Mouse (Mus musculus): ENCODE results near the gene Carhsp1. TPM values are rescaled to one million over a fixed set of nuclear protein-coding genes. Genes with fewer than 3 reads are reported as not detected.

Gene Carhsp1
- polyA plus RNA-seq, 1 experiment = 62.6 TPM

GRCm38 (mm10) chr16:8676800-8677199, 4.8 kb upstream of the Carhsp1 start:
- WGBS = 51% methylated on average over 4 of the region's 4 CpGs
- DNase-seq (ENCODE audit: low read depth, low spot score) = no peak

DNA sequence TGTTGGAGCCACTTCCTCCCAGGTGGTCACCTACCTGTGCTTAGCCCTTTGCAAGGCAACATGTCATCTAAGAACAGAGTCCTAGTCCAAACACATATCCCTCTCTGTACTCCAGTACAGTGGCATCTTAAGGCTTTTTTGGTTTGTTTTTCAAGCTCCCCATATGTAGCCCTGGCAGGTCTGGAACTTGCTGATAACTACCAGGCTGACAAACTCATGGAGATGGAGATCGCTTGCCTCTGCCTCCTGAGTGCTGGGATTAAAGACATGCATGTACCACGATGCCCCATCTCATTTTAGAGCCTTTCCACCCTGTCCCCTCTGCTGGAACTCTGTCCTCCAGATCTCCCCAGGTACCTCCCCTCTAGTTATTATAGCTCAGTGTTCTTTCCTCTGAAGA, 4.3 kb upstream of the Carhsp1 start:
- WGBS = 82% methylated on average over 2 of the region's 2 CpGs
- no peak for DNase-seq (ENCODE audit: low read depth, low spot score)

DNA sequence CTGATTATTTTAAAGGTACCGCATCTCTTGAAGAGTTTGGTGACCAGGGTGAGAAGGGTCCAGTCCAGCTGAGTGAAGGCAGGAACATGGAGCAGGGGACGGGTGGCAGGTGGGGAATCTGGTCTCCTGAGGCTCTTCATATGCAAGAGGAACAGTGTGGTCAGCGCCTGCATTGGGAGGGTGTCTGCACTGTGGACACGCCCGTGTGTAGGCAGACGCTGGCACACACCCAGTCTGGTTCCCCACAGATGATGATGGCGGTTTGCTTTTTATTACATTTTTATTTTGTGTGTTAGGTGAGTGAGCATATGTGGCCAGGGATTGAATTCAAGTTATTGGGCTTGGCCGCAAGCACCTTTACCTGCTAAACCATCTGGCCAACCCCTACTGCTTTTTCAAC, 3.6 kb upstream of the Carhsp1 start:
- WGBS = 40% methylated on average over 8 of the region's 8 CpGs
- no peak for DNase-seq (ENCODE audit: low read depth, low spot score)

DNA sequence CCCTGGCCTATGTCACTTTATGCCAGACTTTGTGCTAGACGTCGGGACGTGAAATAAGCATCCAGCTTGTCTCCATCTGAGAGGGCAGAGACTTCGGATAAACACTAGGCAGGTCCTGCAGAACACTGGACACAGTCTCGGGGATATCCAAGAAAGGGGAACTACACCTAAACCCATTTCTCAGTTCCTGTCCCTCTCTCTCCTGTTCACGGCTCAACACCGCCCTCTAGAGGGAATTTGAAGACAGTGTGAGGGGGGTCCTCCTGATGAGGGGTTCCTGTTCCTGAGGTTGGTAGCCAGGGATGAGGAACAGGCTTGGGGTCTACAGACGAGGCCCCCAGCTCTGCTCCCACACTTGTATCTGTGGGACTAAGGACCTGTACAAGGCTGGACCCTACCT, 2.2 kb upstream of the Carhsp1 start:
- DNase-seq (ENCODE audit: low read depth, low spot score) = no peak
- WGBS = 7% methylated on average over 8 of the region's 8 CpGs

DNA sequence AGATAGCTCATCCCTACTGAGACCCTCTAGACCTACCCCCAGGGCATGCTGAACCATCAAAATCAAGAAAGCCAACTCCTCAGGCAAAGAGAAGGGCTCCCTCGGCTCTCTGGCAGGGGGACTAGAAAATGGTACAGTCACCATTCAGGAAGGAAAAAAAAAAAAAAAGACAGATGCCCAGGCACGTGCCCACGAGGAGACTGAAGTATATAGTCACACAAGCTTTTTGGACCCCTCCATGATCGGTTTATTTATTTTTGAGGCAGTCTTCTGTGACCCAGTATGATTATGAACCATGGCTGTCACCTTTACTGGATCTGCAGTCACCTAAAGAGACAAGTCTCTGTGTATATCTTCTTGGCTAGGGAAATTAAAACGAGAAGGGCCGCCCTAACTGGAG, 1.4 kb upstream of the Carhsp1 start:
- WGBS = 58% methylated on average over 6 of the region's 6 CpGs

GRCm38 (mm10) chr16:8672811-8673210, 856 bp upstream of the Carhsp1 start:
- no peak for DNase-seq (ENCODE audit: low read depth, low spot score)

More for the DNA sequence above, 1.4 kb upstream of the Carhsp1 start:
- no peak for DNase-seq (ENCODE audit: low read depth, low spot score)

DNA sequence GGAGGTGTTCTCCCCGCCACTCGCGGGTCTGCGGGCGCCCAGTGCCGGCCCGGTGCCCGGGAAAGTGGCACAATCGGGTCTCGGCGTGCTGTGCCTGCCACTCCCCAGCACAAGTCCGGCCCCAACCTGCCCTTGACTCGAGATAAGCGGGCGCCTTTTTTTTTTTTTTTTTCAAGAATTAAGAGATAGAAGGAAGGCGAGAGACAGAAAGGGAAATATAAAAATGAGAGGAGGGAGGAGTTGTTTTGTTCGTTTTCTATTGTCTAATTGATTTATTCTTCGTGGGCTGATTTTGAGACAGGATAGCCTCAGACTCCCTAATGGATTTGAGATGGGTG, 364 bp upstream of the Carhsp1 start:
- WGBS = 1% methylated on average over 18 of the region's 18 CpGs
- DNase-seq (ENCODE audit: low read depth, low spot score) = no peak

GRCm38 (mm10) chr16:8670041-8671035, 1.6 kb downstream of the Carhsp1 start:
- 19% methylated on average over 14 of the region's 15 CpGs for WGBS
- DNase-seq (ENCODE audit: low read depth, low spot score) = no peak

GRCm38 (mm10) chr16:8669432-8669831, 2.5 kb downstream of the Carhsp1 start:
- WGBS = 71% methylated on average over 5 of the region's 5 CpGs
- DNase-seq (ENCODE audit: low read depth, low spot score) = no peak

- WGBS = 83% methylated on average over 2 of the region's 2 CpGs
- no peak for DNase-seq (ENCODE audit: low read depth, low spot score)
Observed at GRCm38 (mm10) chr16:8668386-8668785, 3.6 kb downstream of the Carhsp1 start.

- DNase-seq (ENCODE audit: low read depth, low spot score) = no peak
- 45% methylated on average over 4 of the region's 4 CpGs for WGBS
Observed at GRCm38 (mm10) chr16:8667814-8668213, 4.1 kb downstream of the Carhsp1 start.

DNA sequence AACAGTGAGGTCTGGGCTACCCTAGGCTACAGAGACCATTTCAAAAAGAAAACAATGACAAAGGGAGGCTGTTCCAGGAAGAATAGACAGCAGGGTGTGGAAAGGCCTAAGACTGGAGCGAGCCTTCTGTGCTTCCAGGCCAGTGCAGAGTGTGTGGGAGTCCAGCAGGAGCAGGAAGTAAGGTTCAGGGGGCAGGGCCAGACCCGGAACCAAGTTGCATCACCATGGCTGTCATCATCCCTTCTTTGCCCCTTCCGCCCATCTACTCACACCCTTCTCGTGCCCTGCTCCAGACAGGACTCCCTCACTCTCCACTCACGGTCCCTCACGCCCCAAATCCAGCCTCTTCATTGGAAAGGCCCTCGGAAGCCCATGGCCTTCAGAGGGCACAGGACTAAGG, 4.7 kb downstream of the Carhsp1 start:
- WGBS = 49% methylated on average over 7 of the region's 7 CpGs
- DNase-seq (ENCODE audit: low read depth, low spot score) = no peak

DNA sequence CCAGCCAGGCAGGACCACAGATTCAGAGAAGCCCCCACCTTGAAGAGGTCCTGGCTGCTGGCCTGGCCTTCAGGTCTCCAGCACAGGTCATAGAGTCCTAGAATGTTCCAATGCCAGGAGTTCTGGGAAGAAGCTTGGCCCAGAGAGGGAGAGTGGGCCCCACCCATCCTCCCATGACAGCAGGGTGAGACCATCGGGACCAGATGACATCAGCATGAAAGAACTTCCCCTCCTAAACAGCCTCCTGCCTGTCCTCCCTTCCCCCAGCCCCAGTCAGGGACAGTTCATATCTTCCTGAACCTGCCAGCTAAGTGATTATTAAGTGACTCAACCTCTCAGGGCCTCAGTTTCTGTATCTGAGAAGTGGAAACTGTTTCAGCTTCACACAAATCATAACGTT, 5.5 kb downstream of the Carhsp1 start:
- DNase-seq (ENCODE audit: low read depth, low spot score) = no peak
- 19% methylated on average over 2 of the region's 2 CpGs for WGBS

- 59% methylated on average over 5 of the region's 5 CpGs for WGBS
- no peak for DNase-seq (ENCODE audit: low read depth, low spot score)
Observed at GRCm38 (mm10) chr16:8665367-8665766, 6.6 kb downstream of the Carhsp1 start.

GRCm38 (mm10) chr16:8663606-8664539, 8.1 kb downstream of the Carhsp1 start:
- DNase-seq (ENCODE audit: low read depth, low spot score) = no peak
- WGBS = 80% methylated on average over 24 of the region's 24 CpGs

- WGBS = 54% methylated on average over 2 of the region's 2 CpGs
- no peak for DNase-seq (ENCODE audit: low read depth, low spot score)
Observed at GRCm38 (mm10) chr16:8663022-8663421, 8.9 kb downstream of the Carhsp1 start.

GRCm38 (mm10) chr16:8658764-8659163, 13.2 kb downstream of the Carhsp1 start:
- WGBS = 93% methylated on average over 4 of the region's 4 CpGs
- DNase-seq (ENCODE audit: low read depth, low spot score) = no peak

- DNase-seq (ENCODE audit: low read depth, low spot score) = no peak
- WGBS = 81% methylated on average over 4 of the region's 4 CpGs
Observed at GRCm38 (mm10) chr16:8658349-8658748, 13.6 kb downstream of the Carhsp1 start.

- WGBS = 93% methylated on average over 2 of the region's 2 CpGs
- no peak for DNase-seq (ENCODE audit: low read depth, low spot score)
Observed at GRCm38 (mm10) chr16:8656256-8656655, 15.7 kb downstream of the Carhsp1 start.

GRCm38 (mm10) chr16:8655599-8655998, 16.4 kb downstream of the Carhsp1 start:
- DNase-seq (ENCODE audit: low read depth, low spot score) = no peak
- WGBS = 76% methylated on average over 9 of the region's 9 CpGs

Data from large intestine, adult 2 months (tissue).